ENCODE assay signal across 9 mouse cellular contexts in the genomic region with DNA sequence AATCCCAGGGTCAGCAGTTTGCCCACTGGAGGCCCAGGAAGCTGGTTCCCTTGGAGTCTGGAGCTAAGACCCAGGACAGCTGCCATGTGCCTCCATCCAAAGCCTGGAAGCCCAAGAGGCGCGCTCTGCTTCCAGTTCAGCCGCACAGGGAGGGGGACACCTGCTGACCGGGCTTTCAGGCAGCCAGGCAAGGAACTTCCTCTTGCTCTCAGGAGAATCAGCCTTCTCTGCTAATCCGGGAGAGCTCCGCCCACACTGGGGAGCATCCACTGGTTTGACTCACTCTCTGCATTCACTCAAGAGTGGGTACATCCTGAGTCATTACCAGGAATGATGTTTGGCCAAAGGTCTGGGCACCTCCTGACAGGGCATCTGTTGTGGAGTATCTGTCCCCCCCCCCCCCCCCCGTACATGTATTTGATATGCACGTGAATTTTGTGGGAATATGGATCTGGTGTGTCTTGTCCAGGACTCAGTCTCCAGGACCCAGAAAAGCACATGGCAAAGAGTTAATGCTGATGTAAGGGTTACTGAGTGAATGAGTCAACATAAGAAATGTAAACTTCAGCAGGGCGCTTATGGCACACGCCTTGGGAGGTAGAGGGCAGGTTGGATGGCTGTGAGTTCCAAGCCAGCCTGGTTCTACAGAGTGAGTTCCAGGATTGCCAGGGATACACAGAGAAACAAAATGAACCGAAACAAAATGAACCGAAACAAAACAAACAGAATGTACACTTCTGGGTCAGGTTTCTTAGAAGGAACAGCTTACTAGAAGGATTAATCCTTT. TPM values are rescaled to one million over a fixed set of nuclear protein-coding genes. Genes with fewer than 3 reads are reported as not detected.
DNase-seq lines count a peak whose midpoint lies in the region; ATAC-seq and TF ChIP-seq lines count a peak whose summit lies in the region.
"Had no signal": no experiment of that assay in that cellular context is flagged by ENCODE, and none has a peak within 500 bp of the region (broad histone marks: within the 10 kb centered on the region; RNA-seq: fewer than 3 reads in every experiment).

No protein-coding gene starts in this region.

- no peak overlapping the region for H3K9ac ChIP-seq in lung, postnatal 0 days (replicated peaks; ENCODE audit: low read depth)
- no peak overlapping the region for H3K9ac ChIP-seq in hindbrain, embryonic 14.5 days
- H3K9ac ChIP-seq: liver, embryonic 13.5 days had no signal

- H3K9me3 ChIP-seq in lung, postnatal 0 days (ENCODE audit: low read length), result no peaks in the 10 kb centered on the region
- no peaks in the 10 kb centered on the region for H3K9me3 ChIP-seq in embryonic facial prominence, embryonic 10.5 days
- H3K9me3 ChIP-seq in hindbrain, embryonic 14.5 days (ENCODE audit: control insufficient read depth, low read length), result no peaks in the 10 kb centered on the region

- ATAC-seq in lung, postnatal 0 days, result peak; percentile 51
- ATAC-seq in hindbrain, embryonic 14.5 days (ENCODE audit: low FRiP score), result no peak

- TF ChIP-seq EP300 in lung, postnatal 0 days (IDR thresholded peaks at IDR 0.05), result no peak

- H3K4me3 ChIP-seq in lung, postnatal 0 days (ENCODE audit: low read depth, low read length), result no peak overlapping the region
- no peak overlapping the region for H3K4me3 ChIP-seq in lung, adult 2 months (replicated peaks; ENCODE audit: extremely low read depth, low read depth, low read length)
- peak overlapping the region; percentile 23; the same call in 1 of the 2 replicates for H3K4me3 ChIP-seq in embryonic facial prominence, embryonic 10.5 days
- no peak overlapping the region for H3K4me3 ChIP-seq in hindbrain, embryonic 14.5 days (replicated peaks; ENCODE audit: low read length)
- H3K4me3 ChIP-seq: liver, embryonic 13.5 days had no signal

- H3K27me3 ChIP-seq in lung, postnatal 0 days (replicated peaks; ENCODE audit: insufficient read depth, low read length), result no peaks in the 10 kb centered on the region
- peaks cover 20% of the 10 kb centered on the region for H3K27me3 ChIP-seq in embryonic facial prominence, embryonic 10.5 days (replicated peaks; ENCODE audit: low read depth, poor library complexity, severe bottlenecking)
- H3K27me3 ChIP-seq in hindbrain, embryonic 14.5 days (ENCODE audit: control insufficient read depth, insufficient read depth, low read length), result peaks cover 5% of the 10 kb centered on the region; the same call in 1 of the 2 replicates

- TF ChIP-seq POLR2A in lung, adult 2 months (IDR thresholded peaks at IDR 0.05; ENCODE audit: borderline replicate concordance, extremely low read depth, low read depth, low read length), result no peak

- no peaks in the 10 kb centered on the region for H3K36me3 ChIP-seq in lung, postnatal 0 days (ENCODE audit: insufficient read depth, low read length)
- H3K36me3 ChIP-seq in embryonic facial prominence, embryonic 10.5 days (replicated peaks), result no peaks in the 10 kb centered on the region
- H3K36me3 ChIP-seq in hindbrain, embryonic 14.5 days (replicated peaks; ENCODE audit: control insufficient read depth, insufficient read depth), result no peaks in the 10 kb centered on the region
- H3K36me3 ChIP-seq: liver, embryonic 13.5 days had no signal

- WGBS in lung, postnatal 0 days, result 22% methylated on average over 12 of the region's 12 CpGs
- WGBS in lung, adult 2 months, result 38% methylated on average over 12 of the region's 12 CpGs
- WGBS in embryonic facial prominence, embryonic 10.5 days, result 29% methylated on average over 12 of the region's 12 CpGs
- WGBS in hindbrain, embryonic 14.5 days, result 36% methylated on average over 12 of the region's 12 CpGs

- H3K4me2 ChIP-seq in lung, postnatal 0 days (replicated peaks; ENCODE audit: low read depth, low read length), result no peak overlapping the region
- no peak overlapping the region for H3K4me2 ChIP-seq in hindbrain, embryonic 14.5 days (replicated peaks)
- H3K4me2 ChIP-seq: liver, embryonic 13.5 days had no signal

- 0 out of 2 replicates have a peak, but pooled peaks cover 2% of the 10 kb centered on the region for H3K4me1 ChIP-seq in lung, postnatal 0 days (ENCODE audit: insufficient read depth, low read depth, low read length)
- no peaks in the 10 kb centered on the region for H3K4me1 ChIP-seq in lung, adult 2 months (ENCODE audit: control insufficient read depth, insufficient read depth, low read length)
- H3K4me1 ChIP-seq in embryonic facial prominence, embryonic 10.5 days, result peaks cover 46% of the 10 kb centered on the region
- H3K4me1 ChIP-seq in hindbrain, embryonic 14.5 days (replicated peaks; ENCODE audit: control insufficient read depth, insufficient read depth, low read length), result peaks cover 4% of the 10 kb centered on the region; the same call in 1 of the 2 replicates
- H3K4me1 ChIP-seq: liver, embryonic 13.5 days had no signal

- 0 out of 2 replicates have a peak, but pooled peaks have one; percentile 17 for TF ChIP-seq CTCF in lung, postnatal 0 days (IDR thresholded peaks at IDR 0.05)
- TF ChIP-seq CTCF in lung, adult 2 months (IDR thresholded peaks at IDR 0.05; ENCODE audit: insufficient read depth, low read length), result no peak

- peak; percentile 69 for DNase-seq in lung, postnatal 0 days (ENCODE audit: low spot score)
- no peak for DNase-seq in lung, adult 2 months
- peak; percentile 91 for DNase-seq in Muller cell, postnatal 12 days (ENCODE audit: inconsistent ontology term)
- DNase-seq in embryonic facial prominence, embryonic 10.5 days (ENCODE audit: low spot score), result no peak
- peak; percentile 43 for DNase-seq in right cerebral cortex, postnatal 25 days
- no peak for DNase-seq in hindbrain, embryonic 14.5 days (ENCODE audit: low spot score)
- no peak for DNase-seq in B cell, adult 2 months

- H3K27ac ChIP-seq in lung, postnatal 0 days (ENCODE audit: low read length), result no peak overlapping the region
- 0 out of 2 replicates have a peak overlapping the region, but pooled peaks have one; percentile 16 for H3K27ac ChIP-seq in embryonic facial prominence, embryonic 10.5 days (replicated peaks)
- H3K27ac ChIP-seq in hindbrain, embryonic 14.5 days, result no peak overlapping the region
- H3K27ac ChIP-seq: kidney, postnatal 0 days; liver, embryonic 13.5 days had no signal

RNA-seq across cellular contexts. Expression of a gene that starts 10.0 kb away (rescaled TPM):
- 20.2 and 23.9 TPM in 2 replicates for polyA plus RNA-seq in lung, postnatal 0 days (2015; fragmentation: Nextera tagmentation; extraction: Ambion mirVana)
- 65.5 and 78.9 TPM in 2 replicates for polyA plus RNA-seq in lung, adult 2 months (2012; rRNA removed)
- 19.2 and 19.8 TPM in 2 replicates for polyA plus RNA-seq in embryonic facial prominence, embryonic 10.5 days (2016; fragmentation: Nextera tagmentation; extraction: Ambion mirVana)
- 26.0 and 27.4 TPM in 2 replicates for polyA plus RNA-seq in hindbrain, embryonic 14.5 days (2014; fragmentation: Nextera tagmentation; extraction: Ambion mirVana)

Comparison
In these comparisons a context has a peak if more than half of its experiments do, and no peak if none do; other contexts are left out.
1. DNase-seq: peak in lung, postnatal 0 days (single experiment), Muller cell, postnatal 12 days (single experiment) and right cerebral cortex, postnatal 25 days (single experiment); none in lung, adult 2 months (single experiment), embryonic facial prominence, embryonic 10.5 days (single experiment), hindbrain, embryonic 14.5 days (single experiment) and B cell, adult 2 months (0 of 2).